Mouse (Mus musculus): ENCODE data around the gene Arhgap1. TPM values are rescaled to one million over a fixed set of nuclear protein-coding genes. Genes with fewer than 3 reads are reported as not detected.
A peak's percentile ranks its signal among the peaks of the same experiment; 100 is the strongest.

Gene Arhgap1
- polyA plus RNA-seq, 1 experiment from 2014 or later = 142 TPM

GRCm38 (mm10) chr2:91708361-91708760 is 58.7 kb downstream of the Arhgap1 start:
- no peaks in the 10 kb centered on the region for H3K27me3 ChIP-seq (ENCODE audit: insufficient read depth, low read length)
- H3K4me3 ChIP-seq (ENCODE audit: low read length) = no peak overlapping the region
- WGBS = 94% methylated on average over 6 of the region's 6 CpGs
- peaks cover 13% of the 10 kb centered on the region for H3K4me1 ChIP-seq (ENCODE audit: insufficient read depth, low read length)
- no peak overlapping the region for H3K4me2 ChIP-seq (replicated peaks; ENCODE audit: low read depth, low read length)
- H3K9ac ChIP-seq (replicated peaks; ENCODE audit: low read length) = no peak overlapping the region
- H3K9me3 ChIP-seq (ENCODE audit: low read length) = no peaks in the 10 kb centered on the region
- no peak for ATAC-seq (ENCODE audit: low FRiP score, low TSS enrichment)
- H3K36me3 ChIP-seq (ENCODE audit: insufficient read depth, low read length) = no peaks in the 10 kb centered on the region
- no peak overlapping the region for H3K27ac ChIP-seq (ENCODE audit: low read length)

- Histone ChIP-seq H3K36me3 (ENCODE audit: insufficient read depth, low read length) (no peaks in the 10 kb centered on the region), H3K4me2 (replicated peaks; ENCODE audit: low read depth, low read length) (peak within 1 kb of the TSS; percentile 87), H3K27me3 (ENCODE audit: insufficient read depth, low read length) (no peaks in the 10 kb centered on the region), H3K9me3 (ENCODE audit: low read length) (no peaks in the 10 kb centered on the region), H3K4me3 (ENCODE audit: low read length) (peak within 1 kb of the TSS; percentile 99), H3K27ac (ENCODE audit: low read length) (peak within 1 kb of the TSS; percentile 85), H3K4me1 (ENCODE audit: insufficient read depth, low read length) (peaks cover 13% of the 10 kb centered on the region), H3K9ac (replicated peaks; ENCODE audit: low read length) (peak within 1 kb of the TSS; percentile 85)
- under 1% methylated on average over 66 of the region's 66 CpGs for WGBS
- peak; percentile 99 for ATAC-seq (ENCODE audit: low FRiP score, low TSS enrichment)
Measured at GRCm38 (mm10) chr2:91710272-91711234, 60.9 kb downstream of the Arhgap1 start, which contains the start of the genes Atg13 and Harbi1. TSS of gene Atg13 (minus strand) at chr2:91710576. TSS of gene Harbi1 (plus strand) at chr2:91710852.

- no peaks in the 10 kb centered on the region for H3K27me3 ChIP-seq (ENCODE audit: insufficient read depth, low read length)
- H3K4me1 ChIP-seq (ENCODE audit: insufficient read depth, low read length) = peaks cover 13% of the 10 kb centered on the region
- no peaks in the 10 kb centered on the region for H3K36me3 ChIP-seq (ENCODE audit: insufficient read depth, low read length)
- peak overlapping the region; percentile 99 for H3K4me3 ChIP-seq (ENCODE audit: low read length)
- peak overlapping the region; percentile 66 for H3K4me2 ChIP-seq (replicated peaks; ENCODE audit: low read depth, low read length)
- peak overlapping the region; percentile 85 for H3K9ac ChIP-seq (replicated peaks; ENCODE audit: low read length)
- 0 out of 2 replicates have a peak, but pooled peaks have one; percentile 4 for ATAC-seq (ENCODE audit: low FRiP score, low TSS enrichment)
- H3K9me3 ChIP-seq (ENCODE audit: low read length) = no peaks in the 10 kb centered on the region
- under 1% methylated on average over 8 of the region's 8 CpGs for WGBS
- H3K27ac ChIP-seq (ENCODE audit: low read length) = peak overlapping the region; percentile 85
Measured at GRCm38 (mm10) chr2:91711256-91711925, 61.7 kb downstream of the Arhgap1 start.

GRCm38 (mm10) chr2:91714921-91715320 is 65.3 kb downstream of the Arhgap1 start:
- Histone ChIP-seq H3K27me3 (ENCODE audit: insufficient read depth, low read length) (no peaks in the 10 kb centered on the region), H3K4me1 (ENCODE audit: insufficient read depth, low read length) (peaks cover 7% of the 10 kb centered on the region; the same call in 1 of the 2 replicates), H3K4me3 (ENCODE audit: low read length) (no peak overlapping the region), H3K9me3 (ENCODE audit: low read length) (no peaks in the 10 kb centered on the region), H3K27ac (ENCODE audit: low read length) (no peak overlapping the region), H3K9ac (replicated peaks; ENCODE audit: low read length) (no peak overlapping the region), H3K4me2 (replicated peaks; ENCODE audit: low read depth, low read length) (no peak overlapping the region), H3K36me3 (ENCODE audit: insufficient read depth, low read length) (peaks cover 4% of the 10 kb centered on the region; the same call in 1 of the 2 replicates)
- WGBS = 89% methylated on average over 1 of the region's 1 CpGs
- no peak for ATAC-seq (ENCODE audit: low FRiP score, low TSS enrichment)

GRCm38 (mm10) chr2:91718276-91718675 is 68.6 kb downstream of the Arhgap1 start:
- no peaks in the 10 kb centered on the region for H3K9me3 ChIP-seq (ENCODE audit: low read length)
- peaks cover 9% of the 10 kb centered on the region for H3K36me3 ChIP-seq (ENCODE audit: insufficient read depth, low read length)
- no peak overlapping the region for H3K27ac ChIP-seq (ENCODE audit: low read length)
- no peak overlapping the region for H3K4me2 ChIP-seq (replicated peaks; ENCODE audit: low read depth, low read length)
- 84% methylated on average over 6 of the region's 6 CpGs for WGBS
- H3K27me3 ChIP-seq (ENCODE audit: insufficient read depth, low read length) = no peaks in the 10 kb centered on the region
- H3K4me1 ChIP-seq (ENCODE audit: insufficient read depth, low read length) = no peaks in the 10 kb centered on the region
- no peak overlapping the region for H3K4me3 ChIP-seq (ENCODE audit: low read length)
- no peak overlapping the region for H3K9ac ChIP-seq (replicated peaks; ENCODE audit: low read length)
- ATAC-seq (ENCODE audit: low FRiP score, low TSS enrichment) = no peak

Other genes starting within 250 kb of the Arhgap1 start
- 66.9 and 68.9 TPM in 2 replicates for gene 1110051M20Rik, start 205.2 kb upstream of the Arhgap1 start, polyA plus RNA-seq (2015; fragmentation: Nextera tagmentation; extraction: Ambion mirVana)
- gene Lrp4, start 192.3 kb upstream of the Arhgap1 start, polyA plus RNA-seq (2015; fragmentation: Nextera tagmentation; extraction: Ambion mirVana) = 7.6 and 9.0 TPM in 2 replicates
- 63.7 and 70.3 TPM in 2 replicates for gene Ckap5, start 123.1 kb upstream of the Arhgap1 start, polyA plus RNA-seq (2015; fragmentation: Nextera tagmentation; extraction: Ambion mirVana)
- gene F2, start 13.4 kb upstream of the Arhgap1 start, polyA plus RNA-seq (2015; fragmentation: Nextera tagmentation; extraction: Ambion mirVana) = 1.2 and 1.8 TPM in 2 replicates
- 12.6 and 13.8 TPM in 2 replicates for gene Zfp408, start 69 bp upstream of the Arhgap1 start, polyA plus RNA-seq (2015; fragmentation: Nextera tagmentation; extraction: Ambion mirVana)
- 29.1 and 29.2 TPM in 2 replicates for gene Atg13, start 60.7 kb downstream of the Arhgap1 start, polyA plus RNA-seq (2015; fragmentation: Nextera tagmentation; extraction: Ambion mirVana)
- gene Harbi1, start 61.0 kb downstream of the Arhgap1 start, polyA plus RNA-seq (2015; fragmentation: Nextera tagmentation; extraction: Ambion mirVana) = 20.6 and 24.7 TPM in 2 replicates
- 20.7 and 24.5 TPM in 2 replicates for gene Ambra1, start 80.3 kb downstream of the Arhgap1 start, polyA plus RNA-seq (2015; fragmentation: Nextera tagmentation; extraction: Ambion mirVana)